Mouse (Mus musculus): ENCODE results near the gene Sestd1.

- TF ChIP-seq POLR2A (IDR thresholded peaks at IDR 0.05; ENCODE audit: borderline replicate concordance, insufficient read depth, low read length) (no peak), CTCF (IDR thresholded peaks at IDR 0.05; ENCODE audit: borderline replicate concordance, insufficient read depth, low read depth, low read length) (peak; percentile 22; the same call in 1 of the 2 replicates)
Measured at GRCm38 (mm10) chr2:77309313-77309712, 28.9 kb upstream of the Sestd1 start.
